Mouse (Mus musculus): ENCODE measurements around the gene Txnrd2. TPM values are rescaled to one million over a fixed set of nuclear protein-coding genes. Genes with fewer than 3 reads are reported as not detected.

Gene Txnrd2
- polyA plus RNA-seq, 1 experiment: 21.3 TPM

- TF ChIP-seq CEBPB (IDR thresholded peaks at IDR 0.05; ENCODE audit: insufficient read depth, poor library complexity, severe bottlenecking) (no peak), MYOD1 (IDR thresholded peaks at IDR 0.05; ENCODE audit: control insufficient read depth in 1 of 3, insufficient read length in 2 of 3, low read depth in 2 of 3) (no peak), E2F4 (IDR thresholded peaks at IDR 0.05; ENCODE audit: insufficient read depth) (no peak), USF1 (IDR thresholded peaks at IDR 0.05; ENCODE audit: low read depth) (no peak), REST (IDR thresholded peaks at IDR 0.05; ENCODE audit: insufficient read depth, insufficient read length) (no peak), TCF3 (IDR thresholded peaks at IDR 0.05; ENCODE audit: insufficient read length, low read depth) (no peak), MAX (IDR thresholded peaks at IDR 0.05; ENCODE audit: low read depth) (no peak), SRF (IDR thresholded peaks at IDR 0.05; ENCODE audit: control insufficient read depth, insufficient read length, low read depth) (no peak), MYOG (IDR thresholded peaks at IDR 0.05; ENCODE audit: control insufficient read depth in 1 of 3, insufficient read depth in 1 of 3, insufficient read length in 2 of 3, low read depth in 2 of 3) (no peak), TCF12 (IDR thresholded peaks at IDR 0.05; ENCODE audit: insufficient read depth, poor library complexity, severe bottlenecking) (no peak), POLR2A (IDR thresholded peaks at IDR 0.05; ENCODE audit: insufficient read length, low read depth) (no peak), POLR2AphosphoS2 (IDR thresholded peaks at IDR 0.05; ENCODE audit: insufficient read length, low read depth) (no peak)
- no peak overlapping the region for H3K4me2 ChIP-seq (ENCODE audit: low read depth)
- H3K36me3 ChIP-seq (ENCODE audit: control insufficient read depth, insufficient read depth): no peaks in the 10 kb centered on the region
Measured at GRCm38 (mm10) chr16:18391728-18392127, 34.5 kb upstream of the Txnrd2 start.

GRCm38 (mm10) chr16:18392469-18393426 is 33.4 kb upstream of the Txnrd2 start:
- H3K4me3 ChIP-seq: peak overlapping the region; percentile 29
- no peaks in the 10 kb centered on the region for H3K27me3 ChIP-seq (ENCODE audit: control insufficient read depth, insufficient read depth, insufficient read length)
- H3K4me2 ChIP-seq (ENCODE audit: low read depth): peak overlapping the region; percentile 81
- H3K79me2 ChIP-seq (ENCODE audit: control insufficient read depth, insufficient read depth): no peaks in the 10 kb centered on the region
- H3K36me3 ChIP-seq (ENCODE audit: control insufficient read depth, insufficient read depth): no peaks in the 10 kb centered on the region
- H3ac ChIP-seq (ENCODE audit: control insufficient read depth, insufficient read length): peak overlapping the region; percentile 18
- TF ChIP-seq POLR2A (IDR thresholded peaks at IDR 0.05; ENCODE audit: insufficient read length, low read depth): peak; percentile 83
- TF ChIP-seq POLR2AphosphoS2 (IDR thresholded peaks at IDR 0.05; ENCODE audit: insufficient read length, low read depth): no peak
- TF ChIP-seq MYOG (IDR thresholded peaks at IDR 0.05; ENCODE audit: control insufficient read depth in 1 of 3, insufficient read depth in 1 of 3, insufficient read length in 2 of 3, low read depth in 2 of 3): peak in 2 of 3 experiments; percentile 3 to 46
- peak in 1 of 3 experiments; percentile 16 for TF ChIP-seq MYOD1 (IDR thresholded peaks at IDR 0.05; ENCODE audit: control insufficient read depth in 1 of 3, insufficient read length in 2 of 3, low read depth in 2 of 3)

More at GRCm38 (mm10) chr16:18391728-18392127, 34.5 kb upstream of the Txnrd2 start:
- no peaks in the 10 kb centered on the region for H3K27me3 ChIP-seq (ENCODE audit: control insufficient read depth, insufficient read depth, insufficient read length)
- H3K79me2 ChIP-seq (ENCODE audit: control insufficient read depth, insufficient read depth): no peaks in the 10 kb centered on the region
- no peak overlapping the region for H3ac ChIP-seq (ENCODE audit: control insufficient read depth, insufficient read length)
- H3K4me3 ChIP-seq: no peak overlapping the region

GRCm38 (mm10) chr16:18393595-18393994 is 32.6 kb upstream of the Txnrd2 start:
- Histone ChIP-seq H3ac (ENCODE audit: control insufficient read depth, insufficient read length) (no peak overlapping the region), H3K27me3 (ENCODE audit: control insufficient read depth, insufficient read depth, insufficient read length) (no peaks in the 10 kb centered on the region), H3K36me3 (ENCODE audit: control insufficient read depth, insufficient read depth) (no peaks in the 10 kb centered on the region), H3K79me2 (ENCODE audit: control insufficient read depth, insufficient read depth) (no peaks in the 10 kb centered on the region), H3K4me3 (peak overlapping the region; percentile 29), H3K4me2 (ENCODE audit: low read depth) (peak overlapping the region; percentile 81)
- TF ChIP-seq TCF3 (IDR thresholded peaks at IDR 0.05; ENCODE audit: insufficient read length, low read depth): no peak
- TF ChIP-seq POLR2A (IDR thresholded peaks at IDR 0.05; ENCODE audit: insufficient read length, low read depth): no peak
- TF ChIP-seq TCF12 (IDR thresholded peaks at IDR 0.05; ENCODE audit: insufficient read depth, poor library complexity, severe bottlenecking): no peak

- no peak overlapping the region for H3ac ChIP-seq (ENCODE audit: control insufficient read depth, insufficient read length)
- H3K79me2 ChIP-seq (ENCODE audit: control insufficient read depth, insufficient read depth): no peaks in the 10 kb centered on the region
- H3K27me3 ChIP-seq (ENCODE audit: control insufficient read depth, insufficient read depth, insufficient read length): no peaks in the 10 kb centered on the region
- peak overlapping the region; percentile 81 for H3K4me2 ChIP-seq (ENCODE audit: low read depth)
- no peaks in the 10 kb centered on the region for H3K36me3 ChIP-seq (ENCODE audit: control insufficient read depth, insufficient read depth)
- TF ChIP-seq TCF3 (IDR thresholded peaks at IDR 0.05; ENCODE audit: insufficient read length, low read depth) (no peak), REST (IDR thresholded peaks at IDR 0.05; ENCODE audit: insufficient read depth, insufficient read length) (no peak), SRF (IDR thresholded peaks at IDR 0.05; ENCODE audit: control insufficient read depth, insufficient read length, low read depth) (no peak), MYOG (IDR thresholded peaks at IDR 0.05; ENCODE audit: control insufficient read depth in 1 of 3, insufficient read depth in 1 of 3, insufficient read length in 2 of 3, low read depth in 2 of 3) (no peak), E2F4 (IDR thresholded peaks at IDR 0.05; ENCODE audit: insufficient read depth) (no peak), MAX (IDR thresholded peaks at IDR 0.05; ENCODE audit: low read depth) (no peak), CEBPB (IDR thresholded peaks at IDR 0.05; ENCODE audit: insufficient read depth, poor library complexity, severe bottlenecking) (no peak), USF1 (IDR thresholded peaks at IDR 0.05; ENCODE audit: low read depth) (no peak), POLR2A (IDR thresholded peaks at IDR 0.05; ENCODE audit: insufficient read length, low read depth) (no peak), POLR2AphosphoS2 (IDR thresholded peaks at IDR 0.05; ENCODE audit: insufficient read length, low read depth) (no peak), TCF12 (IDR thresholded peaks at IDR 0.05; ENCODE audit: insufficient read depth, poor library complexity, severe bottlenecking) (no peak), MYOD1 (IDR thresholded peaks at IDR 0.05; ENCODE audit: control insufficient read depth in 1 of 3, insufficient read length in 2 of 3, low read depth in 2 of 3) (no peak)
- no peak overlapping the region for H3K4me3 ChIP-seq
Measured at GRCm38 (mm10) chr16:18394056-18394455, 32.1 kb upstream of the Txnrd2 start.

All from myocyte (in vitro differentiated cells).